Mouse (Mus musculus) embryonic facial prominence, embryonic 12.5 days (tissue): ENCODE measurements around the gene Slfn9. TPM values are rescaled to one million over a fixed set of nuclear protein-coding genes. Genes with fewer than 3 reads are reported as not detected.
"Not testable (repeated sequence)": the region's sequence is repeated elsewhere in the genome, so short reads cannot be mapped to it uniquely, and the experiment has no call there.

Experiments
- ATAC-seq: fragments of 200-750 bp; cut with Nextera tagmentation; 2 replicates; pipeline ENCODE4 v1.8.0; 2017; ENCODE audit not compliant: insufficient number of reproducible peaks, insufficient read depth, low FRiP score, low TSS enrichment
- H3K27ac ChIP-seq: fragments of 300-500 bp; sonication (generic); 2 replicates; pipeline ENCODE4 v1.5.1; 2016; ENCODE audit warnings: mild to moderate bottlenecking
- H3K27me3 ChIP-seq: fragments of 300-500 bp; sonication (generic); 2 replicates; pipeline ENCODE4 v1.6.1; 2016; ENCODE audit warnings: mild to moderate bottlenecking, moderate library complexity
- H3K36me3 ChIP-seq: fragments of 300-500 bp; sonication (generic); 2 replicates; pipeline ENCODE4 v1.6.1; 2016; ENCODE audit warnings: mild to moderate bottlenecking
- H3K4me1 ChIP-seq: fragments of 300-500 bp; sonication (generic); 2 replicates; pipeline ENCODE4 v1.6.1; 2016
- H3K4me2 ChIP-seq: fragments of 300-500 bp; sonication (generic); replicated peaks from 2 replicates; pipeline ENCODE4 v1.6.1; 2016; ENCODE audit warnings: mild to moderate bottlenecking, moderate library complexity
- H3K4me3 ChIP-seq: fragments of 300-500 bp; sonication (generic); 2 replicates; pipeline ENCODE4 v1.5.1; 2016; ENCODE audit warnings: mild to moderate bottlenecking
- H3K9ac ChIP-seq: fragments of 300-500 bp; sonication (generic); 2 replicates; pipeline ENCODE4 v1.6.1; 2016; ENCODE audit warnings: mild to moderate bottlenecking, moderate library complexity
- H3K9me3 ChIP-seq: fragments of 300-500 bp; sonication (generic); 2 replicates; pipeline ENCODE4 v1.6.1; 2016; ENCODE audit warnings: mild to moderate bottlenecking, moderate library complexity
- WGBS: fragments of 180-500 bp; shearing (Covaris S2); methylation state at CpG from one replicate; pipeline ENCODE4 v1.1.7; 2016; 5-methylcytosine and 5-hydroxymethylcytosine counted together
- polyA plus RNA-seq: library from polyadenylated mRNA; unstranded; fragments of >200 nt; fragmentation: Nextera tagmentation; extraction: Ambion mirVana; gene quantifications from 2 replicates; pipeline ENCODE4 v1.2.1, GENCODE M21; 2016

Gene Slfn9
- polyA plus RNA-seq: 18.1 and 19.2 TPM in 2 replicates

GRCm38 (mm10) chr11:82991469-82992166 lies at the start of gene Slfn9:
Gene Slfn9 (minus strand): TSS chr11:82991830.
- Histone ChIP-seq H3K27me3 (no peaks in the 10 kb centered on the region), H3K4me2 (peak within 1 kb of the TSS; percentile 79), H3K36me3 (0 out of 2 replicates have a peak, but pooled peaks cover 3% of the 10 kb centered on the region), H3K9me3 (no peaks in the 10 kb centered on the region), H3K9ac (peak within 1 kb of the TSS; percentile 45), H3K4me3 (peak within 1 kb of the TSS; percentile 38), H3K27ac (0 out of 2 replicates have a peak within 1 kb of the TSS, but pooled peaks have one; percentile 46), H3K4me1 (0 out of 2 replicates have a peak, but pooled peaks cover 5% of the 10 kb centered on the region)
- ATAC-seq: no peak
- WGBS: 7% methylated on average over 14 of the region's 14 CpGs

- H3K4me2 ChIP-seq: no peak overlapping the region
Observed at GRCm38 (mm10) chr11:83041000-83041399, 49.4 kb upstream of the Slfn9 start.

DNA sequence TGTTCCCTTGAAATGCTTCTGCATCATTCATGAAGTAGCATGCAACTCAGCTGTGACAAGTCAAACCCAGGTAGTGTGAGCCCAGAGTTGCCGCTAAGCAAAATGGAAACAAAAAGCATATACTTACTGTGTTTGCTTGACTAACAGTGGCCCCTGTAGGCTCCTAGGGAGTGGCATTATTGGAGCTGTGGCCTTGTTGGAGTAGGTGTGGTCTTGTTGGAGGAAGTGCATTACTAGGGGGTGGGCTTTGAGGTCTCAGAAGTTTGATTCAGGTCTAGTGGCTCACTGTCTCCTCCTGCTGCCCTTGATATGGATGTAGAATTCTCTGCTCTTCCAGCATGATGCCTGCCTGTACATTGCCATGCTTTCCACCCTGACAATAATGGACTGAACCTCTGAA lies 48.7 kb upstream of the Slfn9 start:
- H3K27me3 ChIP-seq: peaks cover 4% of the 10 kb centered on the region; the same call in 1 of the 2 replicates
- H3K9me3 ChIP-seq: no peaks in the 10 kb centered on the region
- no peak overlapping the region for H3K4me3 ChIP-seq
- H3K4me1 ChIP-seq: no peaks in the 10 kb centered on the region
- 39% methylated on average over 1 of the region's 1 CpGs for WGBS
- no peaks in the 10 kb centered on the region for H3K36me3 ChIP-seq
- 0 out of 2 replicates have a peak overlapping the region, but pooled peaks have one; percentile 27 for H3K4me2 ChIP-seq
- H3K9ac ChIP-seq: no peak overlapping the region
- no peak for ATAC-seq
- no peak overlapping the region for H3K27ac ChIP-seq

More at GRCm38 (mm10) chr11:83041000-83041399, 49.4 kb upstream of the Slfn9 start:
- H3K36me3 ChIP-seq: no peaks in the 10 kb centered on the region
- no peak overlapping the region for H3K9ac ChIP-seq
- no peaks in the 10 kb centered on the region for H3K9me3 ChIP-seq
- ATAC-seq: no peak
- no peak overlapping the region for H3K4me3 ChIP-seq
- H3K27me3 ChIP-seq: peaks cover 4% of the 10 kb centered on the region; the same call in 1 of the 2 replicates
- H3K4me1 ChIP-seq: no peaks in the 10 kb centered on the region
- H3K27ac ChIP-seq: no peak overlapping the region

DNA sequence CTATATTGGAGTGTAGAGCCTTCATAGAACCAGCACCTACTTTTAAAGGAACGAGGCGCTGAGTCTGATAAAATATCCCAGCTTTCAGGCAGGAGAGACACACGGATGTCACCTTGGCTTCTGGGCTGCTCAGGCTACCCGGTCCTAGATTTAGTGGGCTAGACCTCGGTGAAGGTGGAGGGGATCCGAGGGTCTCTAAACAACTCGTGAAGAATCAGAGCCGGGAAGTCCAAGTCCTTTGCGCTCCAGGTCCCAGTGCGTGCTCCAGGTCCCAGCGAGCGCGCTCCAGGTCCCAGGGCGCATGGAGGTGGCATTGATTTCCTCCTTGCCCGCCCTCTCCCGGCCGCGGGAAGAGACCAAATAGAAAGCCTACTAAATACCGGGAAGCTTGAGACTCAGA lies 48.2 kb upstream of the Slfn9 start:
- WGBS: 16% methylated on average over 19 of the region's 19 CpGs
- Histone ChIP-seq H3K4me3 (no peak overlapping the region), H3K4me1 (no peaks in the 10 kb centered on the region), H3K4me2 (peak overlapping the region; percentile 27; the same call in 1 of the 2 replicates), H3K36me3 (no peaks in the 10 kb centered on the region), H3K27me3 (peaks cover 4% of the 10 kb centered on the region; the same call in 1 of the 2 replicates), H3K27ac (no peak overlapping the region), H3K9me3 (no peaks in the 10 kb centered on the region), H3K9ac (no peak overlapping the region)
- no peak for ATAC-seq

DNA sequence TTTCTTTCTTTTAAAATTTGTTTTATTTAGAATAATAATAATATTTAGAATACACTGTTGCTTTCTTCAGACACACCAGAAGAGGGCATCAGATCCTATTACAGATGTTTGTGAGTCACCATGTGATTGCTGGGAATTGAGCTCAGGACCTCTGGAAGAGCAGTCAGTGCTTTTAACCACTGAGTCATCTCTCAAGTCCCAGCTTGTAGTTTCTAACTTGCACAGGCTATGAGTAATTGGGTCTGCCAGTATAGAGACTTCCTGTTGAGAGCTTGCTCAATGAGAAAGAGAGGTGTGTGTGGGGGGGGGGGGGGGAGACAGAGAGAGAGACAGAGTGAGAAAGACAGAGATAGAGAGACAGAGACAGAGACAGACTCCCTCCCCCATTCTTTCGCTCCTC lies 47.5 kb upstream of the Slfn9 start:
- Histone ChIP-seq H3K4me2 (no peak overlapping the region), H3K27me3 (peaks cover 4% of the 10 kb centered on the region; the same call in 1 of the 2 replicates), H3K4me1 (no peaks in the 10 kb centered on the region), H3K27ac (no peak overlapping the region), H3K9ac (no peak overlapping the region), H3K4me3 (no peak overlapping the region), H3K9me3 (no peaks in the 10 kb centered on the region), H3K36me3 (no peaks in the 10 kb centered on the region)
- no peak for ATAC-seq
- WGBS: 57% methylated on average over 1 of the region's 1 CpGs

- not testable (repeated sequence) for H3K4me2 ChIP-seq
Observed at GRCm38 (mm10) chr11:83038686-83039085, 47.1 kb upstream of the Slfn9 start.

GRCm38 (mm10) chr11:83020621-83021020 lies 29.0 kb upstream of the Slfn9 start, which contains the start of gene Slfn8:
Gene Slfn8 (minus strand): TSS chr11:83020810.
- no peak within 1 kb of the TSS for H3K4me3 ChIP-seq
- ATAC-seq: no peak
- 77% methylated on average over 5 of the region's 5 CpGs for WGBS
- no peak within 1 kb of the TSS for H3K9ac ChIP-seq
- no peaks in the 10 kb centered on the region for H3K36me3 ChIP-seq
- H3K27ac ChIP-seq: no peak within 1 kb of the TSS
- H3K4me2 ChIP-seq: no peak within 1 kb of the TSS
- H3K27me3 ChIP-seq: no peaks in the 10 kb centered on the region
- H3K4me1 ChIP-seq: no peaks in the 10 kb centered on the region
- no peaks in the 10 kb centered on the region for H3K9me3 ChIP-seq

More at GRCm38 (mm10) chr11:83038686-83039085, 47.1 kb upstream of the Slfn9 start:
- H3K27me3 ChIP-seq, H3K9me3 ChIP-seq, H3K4me1 ChIP-seq, H3K4me3 ChIP-seq, H3K27ac ChIP-seq, H3K9ac ChIP-seq, ATAC-seq, H3K36me3 ChIP-seq: not testable (repeated sequence)
- 80% methylated on average over 3 of the region's 3 CpGs for WGBS

GRCm38 (mm10) chr11:83019561-83020519 lies 28.2 kb upstream of the Slfn9 start:
- H3K27me3 ChIP-seq, H3K36me3 ChIP-seq, H3K9me3 ChIP-seq, H3K4me2 ChIP-seq, H3K4me1 ChIP-seq, H3K27ac ChIP-seq, ATAC-seq, H3K4me3 ChIP-seq, H3K9ac ChIP-seq: not testable (repeated sequence)
- WGBS: 75% methylated on average over 18 of the region's 18 CpGs

- H3K27me3 ChIP-seq: no peaks in the 10 kb centered on the region
- no peaks in the 10 kb centered on the region for H3K9me3 ChIP-seq
- no peak overlapping the region for H3K9ac ChIP-seq
- H3K4me1 ChIP-seq: no peaks in the 10 kb centered on the region
- H3K27ac ChIP-seq: no peak overlapping the region
- no peak for ATAC-seq
- H3K36me3 ChIP-seq: no peaks in the 10 kb centered on the region
- H3K4me3 ChIP-seq: no peak overlapping the region
- no peak overlapping the region for H3K4me2 ChIP-seq
Observed at GRCm38 (mm10) chr11:83016093-83016492, 24.5 kb upstream of the Slfn9 start.

GRCm38 (mm10) chr11:83013356-83013755 lies 21.7 kb upstream of the Slfn9 start:
- Histone ChIP-seq H3K4me1 (no peaks in the 10 kb centered on the region), H3K36me3 (no peaks in the 10 kb centered on the region), H3K9ac (no peak overlapping the region), H3K4me3 (no peak overlapping the region), H3K27ac (no peak overlapping the region), H3K4me2 (no peak overlapping the region), H3K9me3 (no peaks in the 10 kb centered on the region), H3K27me3 (no peaks in the 10 kb centered on the region)
- WGBS: 77% methylated on average over 1 of the region's 1 CpGs
- no peak for ATAC-seq

GRCm38 (mm10) chr11:82990612-82991385 lies 831 bp downstream of the Slfn9 start:
- H3K36me3 ChIP-seq, H3K4me1 ChIP-seq, H3K27ac ChIP-seq, H3K9me3 ChIP-seq, H3K27me3 ChIP-seq: not testable (repeated sequence)
- peak overlapping the region; percentile 79 for H3K4me2 ChIP-seq
- H3K4me3 ChIP-seq: peak overlapping the region; percentile 38
- H3K9ac ChIP-seq: peak overlapping the region; percentile 45; the same call in 1 of the 2 replicates
- ATAC-seq: peak; percentile 64; the same call in 1 of the 2 replicates
- WGBS: 18% methylated on average over 19 of the region's 19 CpGs
